Mouse (Mus musculus): ENCODE results near the gene Sirt4.
A peak's percentile ranks its signal among the peaks of the same experiment; 100 is the strongest.
"Not testable (repeated sequence)": the region's sequence is repeated elsewhere in the genome, so short reads cannot be mapped to it uniquely, and the experiment has no call there.

Gene Sirt4

GRCm38 (mm10) chr5:115470766-115471531, 13.6 kb downstream of the Sirt4 start:
- DNase-seq (ENCODE audit: low read depth, low spot score), result no peak

DNA sequence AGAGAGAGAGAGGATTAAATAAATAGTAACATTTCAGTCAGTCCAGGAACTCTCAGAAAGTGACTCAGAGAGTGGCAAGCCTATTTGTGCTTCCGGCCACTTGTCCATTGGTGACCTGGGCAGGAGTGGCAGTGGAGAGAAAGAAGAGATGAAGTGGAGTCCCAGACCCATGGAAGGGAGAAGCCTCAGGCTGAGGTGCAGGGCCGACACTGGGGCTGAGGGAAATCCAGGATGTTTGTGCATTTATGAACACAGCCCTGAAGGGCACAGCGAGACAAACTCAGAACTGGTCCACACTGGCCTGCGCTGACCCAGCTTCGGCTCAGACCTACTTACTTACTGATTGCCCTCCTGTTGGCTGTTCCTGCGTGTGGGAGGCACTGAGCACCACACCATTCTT, 14.7 kb downstream of the Sirt4 start:
- no peak for DNase-seq (ENCODE audit: low read depth, low spot score)

- no peak for DNase-seq (ENCODE audit: low read depth, low spot score)
Measured at GRCm38 (mm10) chr5:115465642-115466420, 18.7 kb downstream of the Sirt4 start, which contains the start of gene Pla2g1b. Gene Pla2g1b (plus strand): TSS chr5:115466262.

DNA sequence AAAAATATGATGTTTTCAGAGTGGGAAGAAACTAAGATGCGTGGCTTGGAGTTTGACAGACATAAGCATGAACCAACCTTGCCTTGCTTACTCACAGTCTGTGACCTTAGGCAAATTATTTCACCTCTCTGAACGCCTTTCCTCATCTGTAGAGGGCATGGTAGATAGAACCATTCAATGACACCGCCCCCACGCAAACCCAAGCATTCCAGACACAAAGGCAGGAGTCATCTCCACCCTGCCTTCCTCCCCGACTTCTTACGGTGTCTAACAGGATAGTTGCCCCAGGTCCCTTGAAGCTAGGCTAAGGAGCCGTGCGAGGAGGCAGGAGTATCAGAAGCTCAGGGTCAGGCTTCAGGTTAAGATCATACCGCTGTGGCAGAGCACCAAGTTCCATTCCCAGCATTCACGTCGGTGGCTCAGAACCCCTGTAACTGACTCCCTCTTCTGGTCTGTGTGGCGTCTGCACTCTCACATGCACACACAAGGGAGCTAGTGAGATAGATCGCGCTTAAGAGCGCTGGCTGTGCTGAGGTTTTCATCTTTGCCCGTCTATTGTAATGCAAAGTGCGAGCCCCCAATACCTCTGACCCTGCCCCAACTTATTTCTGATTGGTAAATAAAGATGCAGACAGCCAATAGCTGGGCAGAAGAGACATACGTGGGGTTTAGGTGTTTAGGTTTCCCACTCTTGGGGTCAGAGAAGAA, 20.0 kb downstream of the Sirt4 start:
- DNase-seq (ENCODE audit: low read depth, low spot score), result no peak

DNA sequence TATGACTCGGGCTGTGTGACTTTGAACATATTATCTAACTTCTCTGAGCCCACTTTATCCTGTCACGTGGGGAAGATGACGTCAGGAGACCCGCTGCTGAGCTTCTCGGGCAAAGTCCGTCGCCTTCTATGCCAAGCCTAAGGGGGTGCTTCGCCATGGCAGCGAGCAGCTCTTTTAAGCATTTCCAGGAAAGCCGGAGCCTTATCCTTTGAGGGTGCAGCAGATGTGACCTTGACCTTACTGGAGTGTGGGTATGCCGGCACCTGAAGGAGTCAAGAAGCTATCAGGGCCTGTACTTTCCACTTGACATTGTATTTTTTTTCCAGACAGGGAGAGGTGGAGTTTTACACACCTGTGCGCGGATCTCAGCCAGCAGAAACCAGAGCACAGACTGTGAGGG, 25.6 kb downstream of the Sirt4 start:
- no peak for DNase-seq (ENCODE audit: low read depth, low spot score)

GRCm38 (mm10) chr5:115455838-115456237, 28.7 kb downstream of the Sirt4 start:
- DNase-seq (ENCODE audit: low read depth, low spot score), result no peak

GRCm38 (mm10) chr5:115454422-115455090, 30.0 kb downstream of the Sirt4 start:
- DNase-seq (ENCODE audit: low read depth, low spot score), result no peak

GRCm38 (mm10) chr5:115450410-115451317, 33.9 kb downstream of the Sirt4 start:
- DNase-seq (ENCODE audit: low read depth, low spot score), result no peak

- DNase-seq (ENCODE audit: low read depth, low spot score), result no peak
Measured at GRCm38 (mm10) chr5:115449247-115449646, 35.3 kb downstream of the Sirt4 start.

- no peak for DNase-seq (ENCODE audit: low read depth, low spot score)
Measured at GRCm38 (mm10) chr5:115447108-115447507, 37.4 kb downstream of the Sirt4 start.

GRCm38 (mm10) chr5:115444130-115444529, 40.4 kb downstream of the Sirt4 start:
- DNase-seq (ENCODE audit: low read depth, low spot score), result no peak

DNA sequence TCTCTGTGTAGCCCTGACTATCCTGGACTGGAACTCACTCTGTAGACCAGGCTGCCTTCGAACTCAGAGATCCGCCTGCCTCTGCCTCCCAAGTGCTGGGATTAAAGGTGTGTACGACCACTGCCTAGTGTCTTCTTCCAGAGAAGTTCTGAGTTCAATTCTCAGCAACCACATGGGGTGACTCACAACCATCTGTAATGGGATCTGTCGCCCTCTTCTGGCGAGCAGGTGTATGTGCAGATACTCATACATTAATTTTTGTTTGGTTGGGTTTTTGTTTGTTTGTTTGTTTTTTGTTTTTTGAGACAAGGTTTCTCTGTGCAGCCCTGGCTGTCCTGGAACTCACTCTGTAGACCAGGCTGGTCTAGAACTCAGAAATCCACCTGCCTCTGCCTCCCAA, 41.9 kb downstream of the Sirt4 start:
- not testable (repeated sequence) for DNase-seq (ENCODE audit: low read depth, low spot score)

DNA sequence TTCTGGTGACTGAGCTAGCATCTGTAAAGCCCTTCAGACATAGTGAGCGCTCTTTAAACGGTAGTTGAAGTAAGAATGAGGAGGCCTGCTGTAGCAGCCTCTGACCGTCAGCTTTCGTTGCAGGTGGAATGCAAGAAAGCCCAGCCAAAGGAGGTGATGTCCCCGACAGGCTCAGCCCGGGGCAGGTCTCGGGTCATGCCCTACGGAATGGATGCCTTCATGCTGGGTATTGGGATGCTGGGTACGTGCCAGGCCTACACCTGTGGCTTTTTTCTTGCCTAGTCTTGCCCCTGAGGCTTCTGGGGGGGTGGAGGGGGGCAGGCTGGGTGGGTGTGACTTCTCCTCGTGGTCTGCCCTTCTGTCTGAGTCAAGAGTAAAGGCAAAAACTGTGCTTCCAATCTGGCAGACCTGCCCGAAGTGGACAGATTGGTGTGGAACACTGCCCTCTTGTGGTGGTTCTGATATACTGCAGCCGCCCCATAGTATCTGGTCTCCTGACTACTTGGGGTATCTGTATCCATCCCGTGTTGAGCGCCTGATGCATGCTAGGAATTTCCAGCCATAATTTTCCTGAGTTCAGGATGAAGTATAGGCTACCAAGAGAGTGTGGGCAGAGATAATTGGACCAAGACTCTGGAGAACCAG, 43.2 kb downstream of the Sirt4 start:
- DNase-seq (ENCODE audit: low read depth, low spot score), result no peak

- DNase-seq (ENCODE audit: low read depth, low spot score), result no peak
Measured at GRCm38 (mm10) chr5:115438667-115439066, 45.9 kb downstream of the Sirt4 start.

DNA sequence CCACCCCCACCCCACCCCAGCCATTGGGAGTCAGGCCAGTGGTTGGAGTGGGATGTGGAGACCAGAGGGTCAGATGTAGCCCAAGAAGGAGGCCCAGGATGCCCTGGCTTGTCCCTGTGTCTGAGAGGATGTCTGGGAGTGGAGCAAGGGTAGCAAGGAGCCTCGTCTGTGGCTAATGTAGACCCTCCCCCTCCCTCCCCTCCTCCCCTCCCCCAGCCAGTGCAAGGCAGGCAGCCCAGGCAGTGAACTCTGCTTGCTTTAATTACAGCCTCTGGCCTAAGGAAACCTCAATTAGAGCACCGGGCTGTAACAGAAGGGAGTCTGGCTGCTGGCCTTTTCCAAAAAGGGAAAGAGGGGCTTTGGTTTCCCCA, 46.6 kb downstream of the Sirt4 start:
- DNase-seq (ENCODE audit: low read depth, low spot score), result no peak

DNA sequence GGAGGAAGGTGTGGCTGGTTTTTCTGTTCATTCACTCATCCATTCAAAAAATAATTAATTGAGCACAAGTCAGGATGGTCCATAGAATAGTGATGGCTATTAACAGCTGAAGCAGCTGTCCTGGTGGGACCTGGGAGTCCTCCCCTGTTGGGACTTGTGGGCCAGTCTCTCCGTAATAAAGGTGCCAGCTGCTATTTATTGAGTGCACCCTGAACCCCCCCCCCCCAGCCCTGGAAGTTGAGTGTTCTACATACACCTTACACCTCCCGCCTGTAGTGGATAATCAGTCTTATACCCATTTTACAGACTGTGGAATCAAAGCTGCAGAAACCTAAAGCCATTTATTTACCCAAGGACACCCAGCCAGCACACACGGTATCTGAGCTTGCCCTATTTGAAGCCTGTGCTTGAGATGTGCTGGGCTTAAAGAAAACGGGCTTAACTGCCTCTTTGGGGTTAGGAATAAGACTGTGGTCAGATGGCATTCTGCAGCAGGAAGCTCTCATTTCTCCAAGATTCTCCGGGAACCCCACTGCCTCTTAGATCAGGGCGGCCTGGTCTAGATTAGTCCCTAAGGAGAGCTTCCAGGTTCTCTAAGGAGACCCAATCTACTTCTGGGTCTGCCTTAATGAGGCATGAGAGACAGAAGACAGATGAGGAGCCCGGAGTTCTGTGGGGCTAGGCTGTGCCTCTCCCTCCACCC, 47.1 kb downstream of the Sirt4 start:
- no peak for DNase-seq (ENCODE audit: low read depth, low spot score)

DNA sequence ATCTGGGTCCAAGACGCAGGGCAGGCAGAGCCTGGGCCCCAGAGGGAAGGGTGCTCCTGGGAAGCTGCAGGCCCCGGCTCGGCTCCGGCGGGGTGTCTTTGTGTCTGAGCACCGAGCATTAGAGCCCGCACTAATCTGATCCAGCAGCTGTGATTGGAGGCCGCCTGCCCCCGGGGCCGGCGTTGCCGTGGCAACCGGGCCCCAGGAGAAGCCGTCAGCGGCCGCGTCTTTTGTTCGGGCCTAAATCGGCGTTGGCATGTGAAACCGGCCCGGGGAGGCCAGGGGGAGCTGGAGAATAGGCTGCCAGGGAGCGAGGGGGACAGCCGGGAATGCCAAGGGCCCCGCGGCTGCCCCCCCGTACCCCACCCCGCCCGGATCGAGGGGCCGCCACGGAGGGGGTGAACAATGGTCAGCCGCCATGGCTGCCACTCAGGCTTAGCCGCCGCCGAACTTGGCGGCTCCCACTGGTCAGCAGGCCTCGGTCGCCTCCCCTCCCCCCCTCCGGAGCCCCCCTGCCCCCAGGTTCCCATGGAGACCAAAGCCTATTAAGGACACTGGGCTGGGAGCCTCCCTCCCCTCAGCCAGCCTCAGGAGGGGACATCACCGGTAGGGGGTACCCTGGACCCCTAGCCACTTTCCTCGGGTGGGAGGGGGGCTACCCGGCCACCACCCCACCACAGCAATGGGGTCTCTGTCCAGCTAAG, 48.0 kb downstream of the Sirt4 start:
- DNase-seq (ENCODE audit: low read depth, low spot score), result peak; percentile 90

DNA sequence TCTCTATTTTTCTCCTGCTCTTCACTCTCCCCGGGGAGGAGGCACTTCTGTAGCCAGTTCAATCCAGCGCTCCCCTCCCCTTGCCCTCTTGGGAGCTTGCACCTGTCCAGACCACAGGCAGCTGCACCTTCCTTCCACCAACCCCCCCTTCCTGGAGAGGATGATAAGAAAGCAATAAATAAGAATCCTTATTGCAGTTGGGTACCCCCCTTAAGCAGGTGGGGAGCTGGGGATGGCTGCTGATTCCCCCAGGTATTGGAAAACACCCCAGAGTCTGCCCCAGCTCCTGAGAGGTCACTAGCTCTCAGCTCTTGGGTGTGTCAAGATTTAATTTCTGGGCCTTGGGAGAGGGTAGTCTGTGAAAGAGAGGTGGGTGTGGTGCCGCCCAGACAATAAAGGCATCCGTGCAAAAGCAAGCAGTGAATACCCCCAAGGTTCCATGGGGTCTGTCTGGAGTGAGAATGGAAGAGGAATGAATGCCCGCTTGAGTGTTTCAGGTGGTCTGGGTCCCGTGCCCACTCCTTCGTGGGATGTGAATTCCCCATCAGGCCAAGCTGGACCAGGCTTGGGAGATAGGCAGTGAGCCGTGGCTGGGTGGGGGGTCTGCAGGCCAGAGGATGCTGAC, 48.7 kb downstream of the Sirt4 start:
- DNase-seq (ENCODE audit: low read depth, low spot score), result no peak

All from brain, embryonic 18.5 days (tissue).